Mouse (Mus musculus) liver, embryonic 14.5 days (tissue): Measurements from ENCODE around the gene Phkg1.

Source experiments
- CTCF ChIP-seq: IDR thresholded peaks from 2 replicates; pipeline ENCODE4 v1.5.1; 2016; ENCODE audit warnings: antibody characterized with exemption, low read depth, control low read depth
- EP300 ChIP-seq: IDR thresholded peaks from 2 replicates; pipeline ENCODE4 v1.6.1; 2016; ENCODE audit warnings: antibody characterized with exemption, low read depth

- TF ChIP-seq EP300 (no peak), CTCF (no peak)
These were observed 10.8 kb upstream of the Phkg1 start for GRCm38 (mm10) chr5:129909147-129909546.
